8 mouse cellular contexts compared by ENCODE assay signal in genomic region chr10:59814505-59815155, GRCm38 (mm10).
DNase-seq lines count a peak whose midpoint lies in the region; ATAC-seq and TF ChIP-seq lines count a peak whose summit lies in the region.

No protein-coding gene starts in this region.

- DNase-seq in left cerebral cortex, adult 2 months (ENCODE audit: extremely low spot score in 1 of 2, low spot score in 2 of 2) = peak; percentile 27 to 28
- no peak for DNase-seq in left cerebral cortex, adult 11 months (ENCODE audit: low spot score)
- peak; percentile 76 for DNase-seq in NIH3T3 (ENCODE audit: low read depth)
- peak; percentile 57 for DNase-seq in c-Kit-positive CD71-positive TER-119-negative erythroid progenitor cells, embryonic 14.5 days (ENCODE audit: low read depth)
- peak; percentile 66 for DNase-seq in gastrocnemius, postnatal 14 days
- peak; percentile 68 for DNase-seq in liver
- DNase-seq in retina, embryonic 14.5 days (ENCODE audit: low spot score) = peak; percentile 72

- intact Hi-C loops in left cerebral cortex, adult 2 months (cut with DNase I) = no loop called here
- intact Hi-C loops in gastrocnemius, postnatal 14 days (cut with DNase I; ENCODE audit: low total_unique reads) = no loop called here

- H3K36me3 ChIP-seq in hindbrain, embryonic 12.5 days = no peaks in the 10 kb centered on the region; the same call in 1 of the 2 replicates

- no peak for ATAC-seq in hindbrain, embryonic 12.5 days (ENCODE audit: low FRiP score)

- H3K4me3 ChIP-seq in left cerebral cortex, adult 2 months = no peak overlapping the region
- no peak overlapping the region for H3K4me3 ChIP-seq in hindbrain, embryonic 12.5 days

- H3K9ac ChIP-seq in hindbrain, embryonic 12.5 days = no peak overlapping the region

- 78% methylated on average over 7 of the region's 7 CpGs for WGBS in hindbrain, embryonic 12.5 days

- H3K9me3 ChIP-seq in hindbrain, embryonic 12.5 days (replicated peaks) = no peaks in the 10 kb centered on the region

- no peak overlapping the region for H3K4me2 ChIP-seq in hindbrain, embryonic 12.5 days (replicated peaks)

- TF ChIP-seq CTCF in left cerebral cortex, adult 2 months (IDR thresholded peaks at IDR 0.05) = peak; percentile 60

- peaks cover 7% of the 10 kb centered on the region; the same call in 1 of the 2 replicates for H3K4me1 ChIP-seq in hindbrain, embryonic 12.5 days

- no peaks in the 10 kb centered on the region for H3K27me3 ChIP-seq in hindbrain, embryonic 12.5 days

- H3K27ac ChIP-seq in left cerebral cortex, adult 2 months = no peak overlapping the region
- no peak overlapping the region for H3K27ac ChIP-seq in hindbrain, embryonic 12.5 days
